Mouse (Mus musculus) brown adipose tissue, adult 24 weeks (tissue): ENCODE results near the gene Frat1. TPM values are rescaled to one million over a fixed set of nuclear protein-coding genes. Genes with fewer than 3 reads are reported as not detected.

ENCODE experiments used
- H3K27ac ChIP-seq: fragments of 200-500 bp; replicated peaks from 2 replicates; pipeline ENCODE4 v1.5.1; 2012; ENCODE audit warnings: low read depth, mild to moderate bottlenecking, low read length
- H3K4me1 ChIP-seq: fragments of 200-500 bp; 2 replicates; pipeline ENCODE4 v1.6.1; 2012; ENCODE audit warnings: low read length, mixed read lengths; ENCODE audit not compliant: control insufficient read depth, insufficient read depth, insufficient read length
- H3K4me3 ChIP-seq: fragments of 200-500 bp; 2 replicates; pipeline ENCODE4 v1.5.1; 2012; ENCODE audit warnings: low read depth, mild to moderate bottlenecking, low read length, moderate library complexity; ENCODE audit not compliant: insufficient read depth
- polyA plus RNA-seq: library from polyadenylated mRNA; stranded (reverse); fragments of >200 nt; gene quantifications from 2 replicates; pipeline ENCODE4 v1.2.4, GENCODE M21; 2012; ENCODE audit not compliant: missing spikeins, insufficient read depth, insufficient read length

The Frat1 gene
- polyA plus RNA-seq, 1 experiment: 6.0 TPM

GRCm38 (mm10) chr19:41830106-41831031, 599 bp downstream of the Frat1 start:
- peak overlapping the region; percentile 67 for H3K4me3 ChIP-seq
- H3K4me1 ChIP-seq: peaks cover 9% of the 10 kb centered on the region
- H3K27ac ChIP-seq: no peak overlapping the region

DNA sequence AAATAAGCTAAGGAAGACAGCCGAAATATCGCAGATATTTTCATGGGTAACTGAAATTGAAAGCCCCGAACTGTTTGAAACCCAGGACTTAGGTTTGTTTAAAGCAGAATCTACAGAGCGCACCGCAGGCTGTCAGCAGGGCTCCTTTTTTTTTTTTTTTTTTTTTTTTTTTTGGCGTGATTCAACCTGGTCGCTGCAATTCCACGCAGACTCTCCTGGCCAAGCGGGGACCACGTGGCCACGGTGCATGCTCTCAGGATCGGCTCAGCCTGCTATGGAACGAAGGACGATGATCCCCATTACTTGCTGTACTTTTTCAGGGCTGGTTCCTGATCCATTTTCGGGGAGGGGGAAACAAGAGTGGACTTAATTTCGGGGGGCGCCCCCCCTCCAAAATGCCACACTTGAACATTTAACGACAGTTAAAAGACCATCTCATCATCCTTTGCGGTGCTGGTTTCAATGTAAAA, 1.4 kb downstream of the Frat1 start:
- Histone ChIP-seq H3K4me3 (peak overlapping the region; percentile 67), H3K27ac (no peak overlapping the region), H3K4me1 (peaks cover 9% of the 10 kb centered on the region)

DNA sequence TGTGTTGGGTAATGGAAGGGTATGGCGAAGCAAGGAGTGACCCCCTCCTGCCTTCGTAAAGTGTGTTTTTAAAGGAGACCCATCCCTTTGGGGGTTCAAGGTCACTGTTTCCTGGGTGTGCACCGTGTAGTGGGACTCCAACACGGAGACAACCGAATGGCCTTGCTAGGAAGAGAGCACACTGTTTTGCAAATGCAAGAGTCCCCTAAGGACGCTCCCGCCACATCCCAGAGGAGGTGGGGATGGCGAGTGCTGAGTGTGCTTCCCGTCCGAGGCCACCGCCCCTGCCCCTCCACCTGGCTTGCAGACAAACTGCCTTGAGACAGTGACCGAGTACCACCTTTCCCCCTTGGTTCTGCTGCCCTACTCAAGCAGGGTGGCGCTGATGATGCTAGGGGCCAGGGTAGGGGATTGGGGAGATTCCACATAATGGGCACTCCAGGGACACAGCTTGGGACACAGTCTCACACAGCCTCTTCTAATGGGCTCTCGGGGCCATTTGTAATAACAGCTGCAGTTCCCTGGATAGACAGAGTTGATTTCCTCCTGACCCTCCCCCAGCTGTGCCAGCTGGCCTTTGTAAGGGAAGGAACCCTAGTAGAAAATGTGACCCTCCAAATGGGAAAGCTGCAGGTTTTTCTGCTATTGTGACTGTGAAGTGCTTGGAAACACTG, 2.1 kb downstream of the Frat1 start:
- Histone ChIP-seq H3K4me3 (peak overlapping the region; percentile 67), H3K4me1 (peaks cover 9% of the 10 kb centered on the region), H3K27ac (no peak overlapping the region)

DNA sequence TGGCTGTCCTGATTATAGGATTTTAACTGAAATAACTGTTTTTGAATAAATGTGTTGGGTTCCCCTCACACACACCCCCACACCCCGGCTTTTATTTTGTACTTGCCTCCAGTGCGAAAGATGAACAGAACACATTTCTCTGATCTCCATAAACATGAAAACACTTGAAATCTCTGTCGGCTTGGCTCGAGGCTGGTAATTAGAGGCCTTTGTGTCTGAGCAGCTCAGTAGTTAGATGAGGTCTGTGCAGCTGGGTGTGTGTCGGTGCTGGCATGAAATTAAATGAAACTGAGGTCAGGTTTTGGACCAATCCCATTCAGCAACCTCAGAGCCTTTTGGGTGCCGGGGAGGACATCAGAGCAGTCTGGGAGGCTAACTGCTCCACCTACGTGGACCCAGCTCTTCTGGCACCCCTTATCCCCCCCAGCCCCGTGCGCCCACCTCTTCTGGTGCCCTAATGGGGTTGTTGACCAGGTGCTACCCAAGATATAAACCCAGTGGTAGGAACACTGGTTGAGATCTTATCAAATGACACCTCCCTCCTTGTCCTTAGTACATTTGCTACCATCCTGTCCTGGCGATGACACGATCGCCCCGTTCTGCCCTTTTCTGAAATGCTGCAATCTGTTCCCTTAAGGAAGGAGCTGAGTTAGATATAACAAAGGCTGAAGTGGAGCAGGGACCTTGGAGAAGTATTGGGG, 2.9 kb downstream of the Frat1 start:
- Histone ChIP-seq H3K27ac (no peak overlapping the region), H3K4me1 (peaks cover 9% of the 10 kb centered on the region), H3K4me3 (no peak overlapping the region)

DNA sequence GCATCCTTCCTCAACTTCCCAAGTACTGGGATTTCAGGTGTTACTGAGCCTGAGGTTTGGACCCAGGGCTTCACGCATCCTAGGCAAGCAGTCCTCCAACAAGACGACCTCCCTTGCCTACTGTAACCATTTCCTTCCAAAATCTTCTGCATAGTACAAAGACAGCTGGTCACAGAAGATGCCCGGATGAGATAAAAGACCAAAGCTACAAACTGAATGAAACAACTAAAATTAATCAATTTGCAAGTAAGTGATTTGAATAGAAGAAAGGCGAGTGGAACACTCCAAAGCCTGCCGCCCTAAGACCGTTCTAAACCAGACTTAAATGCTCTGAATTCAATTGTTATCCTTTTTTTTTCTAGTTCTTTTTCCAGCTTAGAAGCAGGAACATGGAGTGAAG, 5.6 kb downstream of the Frat1 start:
- no peak overlapping the region for H3K27ac ChIP-seq
- H3K4me3 ChIP-seq: no peak overlapping the region
- peaks cover 9% of the 10 kb centered on the region for H3K4me1 ChIP-seq

GRCm38 (mm10) chr19:41835816-41836215, 6.0 kb downstream of the Frat1 start:
- peaks cover 9% of the 10 kb centered on the region for H3K4me1 ChIP-seq
- no peak overlapping the region for H3K27ac ChIP-seq
- no peak overlapping the region for H3K4me3 ChIP-seq

DNA sequence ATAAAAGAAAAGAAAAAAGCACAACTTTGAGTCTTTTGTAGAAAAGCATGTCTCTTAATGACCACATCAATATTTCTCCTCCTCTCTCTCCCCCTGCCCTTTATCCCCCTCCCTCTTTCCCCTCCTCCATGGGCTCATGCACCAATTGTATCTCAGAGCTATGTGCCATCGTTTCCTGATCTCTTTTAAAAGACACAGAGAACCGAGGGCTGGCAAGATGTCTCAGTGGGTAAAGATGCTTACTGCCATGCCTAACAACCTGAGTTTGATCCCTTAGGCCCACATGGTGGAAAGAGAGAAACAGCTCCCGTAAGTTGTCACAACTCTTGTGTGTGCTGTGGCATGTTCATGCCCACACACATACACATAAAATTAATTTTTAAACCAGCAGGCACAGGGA, 6.9 kb downstream of the Frat1 start:
- Histone ChIP-seq H3K4me1 (peaks cover 3% of the 10 kb centered on the region; the same call in 1 of the 2 replicates), H3K27ac (no peak overlapping the region)

GRCm38 (mm10) chr19:41837194-41837916, 7.6 kb downstream of the Frat1 start:
- Histone ChIP-seq H3K27ac (no peak overlapping the region), H3K4me3 (no peak overlapping the region), H3K4me1 (no peaks in the 10 kb centered on the region)

More for the DNA sequence above, 6.9 kb downstream of the Frat1 start:
- H3K4me3 ChIP-seq: no peak overlapping the region

- Histone ChIP-seq H3K27ac (no peak overlapping the region), H3K4me1 (no peaks in the 10 kb centered on the region), H3K4me3 (no peak overlapping the region)
Measured at GRCm38 (mm10) chr19:41837917-41838261, 8.1 kb downstream of the Frat1 start.

DNA sequence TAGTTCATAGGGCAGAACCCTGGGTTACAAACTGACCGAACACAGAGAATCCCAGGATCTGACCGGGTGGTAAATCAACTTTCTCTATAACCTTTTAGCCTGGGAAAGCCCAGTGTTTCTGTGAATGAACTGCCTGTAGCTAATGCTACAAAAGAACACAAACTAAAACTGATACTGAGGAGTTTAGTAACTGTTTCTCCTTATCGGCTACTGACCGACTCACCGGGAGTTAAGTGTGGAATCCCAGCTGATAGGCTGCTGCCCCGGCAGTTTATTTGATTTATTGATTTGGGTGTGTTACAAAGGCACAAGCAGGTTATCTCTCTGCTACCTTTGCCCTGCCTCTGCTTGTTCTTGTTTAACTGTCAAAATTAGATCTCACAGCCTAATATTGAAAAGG, 9.0 kb downstream of the Frat1 start:
- Histone ChIP-seq H3K4me3 (no peak overlapping the region), H3K27ac (no peak overlapping the region), H3K4me1 (no peaks in the 10 kb centered on the region)

GRCm38 (mm10) chr19:41839685-41840084, 9.9 kb downstream of the Frat1 start:
- H3K4me3 ChIP-seq: no peak overlapping the region
- no peaks in the 10 kb centered on the region for H3K4me1 ChIP-seq
- no peak overlapping the region for H3K27ac ChIP-seq

- H3K27ac ChIP-seq: no peak overlapping the region
- H3K4me1 ChIP-seq: peaks cover 1% of the 10 kb centered on the region; the same call in 1 of the 2 replicates
- no peak overlapping the region for H3K4me3 ChIP-seq
Measured at GRCm38 (mm10) chr19:41841105-41841750, 11.5 kb downstream of the Frat1 start.

- Histone ChIP-seq H3K4me1 (peaks cover 4% of the 10 kb centered on the region; the same call in 1 of the 2 replicates), H3K4me3 (no peak overlapping the region), H3K27ac (no peak overlapping the region)
Measured at GRCm38 (mm10) chr19:41842196-41842595, 12.4 kb downstream of the Frat1 start.

DNA sequence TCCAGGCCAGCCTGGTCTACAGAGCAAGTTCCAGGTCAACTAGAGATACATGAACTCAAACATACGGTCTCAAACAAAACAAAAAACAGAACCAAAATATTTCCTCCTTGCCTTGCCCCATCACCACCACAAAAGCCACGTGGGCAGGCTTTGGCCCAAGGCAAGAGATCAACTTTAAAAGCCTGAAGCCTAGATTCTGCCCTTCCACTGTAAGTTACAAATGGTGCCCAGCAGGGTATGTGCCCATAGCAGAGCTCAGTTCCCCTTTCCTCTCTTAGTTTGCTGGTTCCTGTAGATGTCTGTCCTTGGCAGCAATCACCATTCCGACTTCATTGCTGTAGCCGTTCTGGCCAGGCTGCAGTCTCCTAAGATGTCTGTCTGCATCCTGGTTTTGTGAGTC, 12.9 kb downstream of the Frat1 start:
- Histone ChIP-seq H3K27ac (no peak overlapping the region), H3K4me1 (peaks cover 4% of the 10 kb centered on the region; the same call in 1 of the 2 replicates), H3K4me3 (no peak overlapping the region)
